ENCODE assay signal across 23 mouse cellular contexts in the genomic region with DNA sequence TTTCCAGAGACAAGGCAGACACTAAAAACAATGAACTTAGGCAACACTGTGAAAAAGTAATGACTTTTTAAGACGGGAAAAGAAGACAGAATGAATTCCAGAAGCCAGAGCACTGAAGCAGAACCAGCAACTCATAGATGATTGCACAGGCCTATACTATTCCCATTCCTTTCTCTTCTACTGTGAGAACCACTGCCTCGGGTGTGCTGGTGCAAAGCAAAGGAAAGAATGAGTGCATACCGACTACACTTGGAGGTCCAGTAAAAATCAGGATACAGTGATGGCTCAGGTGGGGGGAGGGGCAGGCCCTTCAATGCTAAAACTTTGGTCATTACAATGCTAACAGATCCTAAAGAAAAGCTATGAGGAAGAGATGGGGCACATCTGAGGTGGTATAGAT.
"Had no signal": no experiment of that assay in that cellular context is flagged by ENCODE, and none has a peak within 500 bp of the region (broad histone marks: within the 10 kb centered on the region; RNA-seq: fewer than 3 reads in every experiment).

No protein-coding gene starts in this region.

- H3K4me2 ChIP-seq: heart, embryonic 11.5 days; heart, embryonic 13.5 days; heart, embryonic 15.5 days; hindbrain, embryonic 13.5 days; hindbrain, embryonic 15.5 days; intestine, embryonic 15.5 days; limb, embryonic 13.5 days; limb, embryonic 15.5 days; liver, embryonic 12.5 days had no signal

- H3K27me3 ChIP-seq: heart, embryonic 13.5 days; heart, embryonic 15.5 days; hindbrain, embryonic 13.5 days; hindbrain, embryonic 15.5 days; intestine, embryonic 15.5 days; limb, embryonic 13.5 days; limb, embryonic 15.5 days; liver, embryonic 12.5 days had no signal

- H3K9me3 ChIP-seq: heart, embryonic 13.5 days; heart, embryonic 15.5 days; hindbrain, embryonic 13.5 days; hindbrain, embryonic 15.5 days; intestine, embryonic 15.5 days; limb, embryonic 13.5 days; limb, embryonic 15.5 days; liver, embryonic 12.5 days had no signal

- H3K9ac ChIP-seq: heart, embryonic 13.5 days; heart, embryonic 15.5 days; hindbrain, embryonic 13.5 days; hindbrain, embryonic 15.5 days; intestine, embryonic 15.5 days; limb, embryonic 13.5 days; limb, embryonic 15.5 days; liver, embryonic 12.5 days; liver, embryonic 14.5 days had no signal

- ATAC-seq: hindbrain, postnatal 0 days; intestine, embryonic 15.5 days; liver, embryonic 12.5 days had no signal

- H3K27ac ChIP-seq: heart, embryonic 13.5 days; heart, embryonic 15.5 days; hindbrain, embryonic 13.5 days; hindbrain, embryonic 15.5 days; hindbrain, postnatal 0 days; intestine, embryonic 15.5 days; limb, embryonic 13.5 days; limb, embryonic 15.5 days; liver, embryonic 12.5 days; liver, embryonic 14.5 days had no signal

- H3K4me3 ChIP-seq: heart, embryonic 13.5 days; heart, embryonic 15.5 days; hindbrain, embryonic 13.5 days; hindbrain, embryonic 15.5 days; intestine, embryonic 15.5 days; limb, embryonic 13.5 days; limb, embryonic 15.5 days; liver, embryonic 12.5 days had no signal

- DNase-seq: gastrocnemius, postnatal 14 days; gastrocnemius, postnatal 36 days; heart, adult 18-20 months; heart, postnatal 14 days; heart, postnatal 36 days; kidney, adult 11 months; kidney, adult 2 months; kidney, adult 9 months; kidney, postnatal 14 days; kidney, postnatal 36 days; layer of hippocampus, adult 9-11 months; layer of hippocampus, postnatal 36 days had no signal

- H3K4me1 ChIP-seq: intestine, embryonic 15.5 days had no signal
